Mouse (Mus musculus): Measurements from ENCODE around the gene Hist1h4d. TPM values are rescaled to one million over a fixed set of nuclear protein-coding genes. Genes with fewer than 3 reads are reported as not detected.
"Not testable (repeated sequence)": the region's sequence is repeated elsewhere in the genome, so short reads cannot be mapped to it uniquely, and the experiment has no call there.

The Hist1h4d gene
- total RNA-seq, 2 experiments from 2014 or later, result 302 to 338 TPM

- no peak for DNase-seq (ENCODE audit: low spot score in 2 of 2)
These were observed 9.0 kb upstream of the Hist1h4d start for GRCm38 (mm10) chr13:23572218-23573033.

DNA sequence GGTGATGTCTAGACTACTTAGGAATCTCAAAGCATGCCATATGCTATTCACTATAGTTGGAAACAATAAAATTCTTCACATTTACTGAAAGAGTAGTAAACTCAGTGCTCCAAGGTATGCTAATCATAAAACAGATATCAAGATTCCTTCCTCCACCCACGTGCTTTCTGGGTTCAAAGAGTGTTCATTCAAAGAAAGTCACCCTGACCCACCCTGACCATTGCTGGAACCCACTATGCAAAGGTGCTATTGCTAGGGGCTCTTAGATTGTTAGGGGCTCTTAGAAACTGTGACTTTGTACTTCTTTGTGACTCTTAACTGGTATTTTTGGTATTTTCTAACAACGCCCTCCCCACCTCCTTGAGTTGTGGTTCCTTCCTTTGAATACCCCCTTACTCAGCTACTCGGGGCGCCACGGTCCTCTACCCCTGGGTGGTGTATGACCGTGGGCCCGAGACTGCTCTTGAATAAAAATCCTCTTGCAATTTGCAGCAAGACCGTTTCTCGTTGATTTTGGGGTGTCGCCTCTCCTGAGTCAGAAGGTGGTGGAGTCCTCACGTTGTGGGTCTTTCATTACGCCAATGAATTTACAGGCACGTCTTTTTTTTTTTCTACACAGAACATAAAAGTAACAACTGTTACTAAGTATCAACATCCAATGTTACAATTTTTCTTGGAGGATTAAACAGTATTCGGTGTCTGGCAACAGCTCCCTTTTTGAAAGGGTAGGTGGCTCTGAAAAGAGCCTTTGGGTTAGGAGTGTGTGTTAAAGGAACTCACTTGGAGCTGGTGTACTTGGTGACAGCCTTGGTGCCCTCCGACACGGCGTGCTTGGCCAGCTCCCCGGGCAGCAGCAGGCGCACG lies 8.1 kb upstream of the Hist1h4d start:
- not testable (repeated sequence) for DNase-seq (ENCODE audit: low spot score in 2 of 2)

GRCm38 (mm10) chr13:23573898-23574524 lies 7.4 kb upstream of the Hist1h4d start, which contains the start of the genes Hist1h2bf and Hist1h2ad:
Hist1h2bf (minus strand) TSS chr13:23574196.
Hist1h2ad (plus strand) TSS chr13:23574381.
- DNase-seq (ENCODE audit: low spot score in 2 of 2), result peak; percentile 67 to 87

DNA sequence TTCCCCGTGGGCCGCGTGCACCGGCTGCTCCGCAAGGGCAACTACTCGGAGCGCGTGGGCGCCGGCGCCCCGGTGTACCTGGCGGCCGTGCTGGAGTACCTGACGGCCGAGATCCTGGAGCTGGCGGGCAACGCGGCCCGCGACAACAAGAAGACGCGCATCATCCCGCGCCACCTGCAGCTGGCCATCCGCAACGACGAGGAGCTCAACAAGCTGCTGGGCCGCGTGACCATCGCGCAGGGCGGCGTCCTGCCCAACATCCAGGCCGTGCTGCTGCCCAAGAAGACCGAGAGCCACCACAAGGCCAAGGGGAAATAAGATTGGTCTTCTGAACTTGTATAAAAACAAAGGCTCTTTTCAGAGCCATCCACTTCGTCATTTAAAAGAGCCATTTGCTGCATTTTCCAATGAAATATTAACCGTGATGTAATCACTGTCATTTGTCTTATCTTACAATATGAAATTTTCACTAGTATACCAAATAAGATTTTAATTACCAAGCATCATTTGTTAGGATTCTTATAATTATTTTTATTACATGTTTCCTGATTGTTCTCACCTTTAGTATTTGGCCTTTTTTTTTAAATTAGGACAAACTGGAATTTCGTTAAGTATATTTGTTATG lies 6.7 kb upstream of the Hist1h4d start:
- not testable (repeated sequence) for DNase-seq (ENCODE audit: low spot score in 2 of 2)

DNA sequence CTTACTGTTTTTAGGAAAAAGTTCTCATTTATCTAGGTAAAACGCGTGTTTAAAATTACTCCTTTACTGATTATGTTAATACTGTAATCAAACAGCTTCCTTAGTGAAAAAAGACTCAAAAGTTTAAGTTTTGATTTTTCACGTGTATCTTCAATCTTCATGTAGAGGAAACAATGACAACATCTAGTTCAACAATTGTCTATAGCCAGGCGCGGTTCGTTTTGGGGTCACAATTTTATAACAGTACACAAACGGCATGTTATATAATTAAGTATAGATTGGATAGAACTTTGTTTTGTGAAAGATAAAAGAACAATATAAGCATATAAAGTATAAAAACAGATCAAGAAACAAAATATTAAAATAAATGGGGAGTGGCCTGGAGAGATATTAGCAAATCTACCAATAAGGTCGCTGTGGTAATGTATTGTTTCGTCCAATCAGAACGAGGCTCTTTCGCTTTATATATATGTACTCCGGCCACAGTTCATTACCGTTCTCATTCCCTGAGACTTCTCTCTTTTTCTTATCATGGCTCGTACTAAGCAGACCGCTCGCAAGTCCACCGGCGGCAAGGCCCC lies 6.0 kb upstream of the Hist1h4d start, which contains the start of gene Hist1h3d:
Gene Hist1h3d (plus strand): TSS at position 493 of the 581 bp plus-strand sequence.
- DNase-seq (ENCODE audit: low spot score in 2 of 2), result peak in 1 of 2 experiments; percentile 39

DNA sequence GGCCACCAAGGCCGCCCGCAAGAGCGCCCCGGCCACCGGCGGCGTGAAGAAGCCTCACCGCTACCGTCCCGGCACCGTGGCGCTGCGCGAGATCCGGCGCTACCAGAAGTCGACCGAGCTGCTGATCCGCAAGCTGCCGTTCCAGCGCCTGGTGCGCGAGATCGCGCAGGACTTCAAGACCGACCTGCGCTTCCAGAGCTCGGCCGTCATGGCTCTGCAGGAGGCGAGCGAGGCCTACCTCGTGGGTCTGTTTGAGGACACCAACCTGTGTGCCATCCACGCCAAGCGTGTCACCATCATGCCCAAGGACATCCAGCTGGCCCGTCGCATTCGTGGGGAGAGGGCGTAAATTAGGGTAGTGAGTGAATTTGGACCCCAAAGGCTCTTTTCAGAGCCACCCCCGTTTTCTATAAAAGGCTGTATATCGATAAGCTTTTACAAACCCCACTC lies 5.5 kb upstream of the Hist1h4d start:
- not testable (repeated sequence) for DNase-seq (ENCODE audit: low spot score in 2 of 2)

GRCm38 (mm10) chr13:23576351-23576881 lies 5.0 kb upstream of the Hist1h4d start:
- DNase-seq (ENCODE audit: low spot score in 2 of 2), result no peak

DNA sequence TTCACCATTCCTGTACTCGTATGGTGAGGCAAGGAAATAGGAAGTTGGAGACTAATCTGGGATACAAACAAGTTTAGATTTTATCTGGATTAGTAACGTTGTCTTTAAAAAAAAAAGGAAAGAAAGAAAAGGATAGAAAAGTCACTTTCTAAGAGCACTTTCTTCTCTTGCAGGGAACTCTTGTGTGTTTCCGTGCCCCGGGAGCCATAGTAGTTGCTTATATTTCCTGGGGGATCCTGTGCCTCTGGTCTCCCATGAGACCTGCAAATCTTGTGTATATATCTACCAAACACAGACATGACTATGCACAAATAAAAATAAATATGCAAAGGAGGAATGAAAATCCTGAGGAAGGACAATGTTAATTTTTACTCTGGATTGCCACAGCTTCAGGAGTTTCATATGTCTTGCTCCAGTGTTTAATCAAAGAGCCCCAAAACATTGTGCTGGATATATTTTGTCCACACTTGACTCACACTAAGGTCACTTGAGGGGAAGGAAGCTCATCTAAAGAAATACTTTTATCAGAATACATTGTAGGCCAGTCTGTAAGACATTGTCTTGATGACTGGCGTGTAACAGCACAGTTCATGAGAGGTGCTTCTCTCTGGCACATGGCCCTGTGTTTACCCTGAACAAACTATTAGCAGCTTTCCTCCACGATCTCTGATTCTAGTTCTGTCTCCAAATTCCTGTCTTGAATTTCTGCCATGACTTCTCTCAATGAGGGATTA lies 4.3 kb upstream of the Hist1h4d start:
- DNase-seq (ENCODE audit: low spot score in 2 of 2), result no peak

GRCm38 (mm10) chr13:23577835-23578234 lies 3.6 kb upstream of the Hist1h4d start:
- no peak for DNase-seq (ENCODE audit: low spot score in 2 of 2)

GRCm38 (mm10) chr13:23582219-23583056 lies 1.0 kb downstream of the Hist1h4d start:
- DNase-seq (ENCODE audit: low spot score in 2 of 2), result no peak

DNA sequence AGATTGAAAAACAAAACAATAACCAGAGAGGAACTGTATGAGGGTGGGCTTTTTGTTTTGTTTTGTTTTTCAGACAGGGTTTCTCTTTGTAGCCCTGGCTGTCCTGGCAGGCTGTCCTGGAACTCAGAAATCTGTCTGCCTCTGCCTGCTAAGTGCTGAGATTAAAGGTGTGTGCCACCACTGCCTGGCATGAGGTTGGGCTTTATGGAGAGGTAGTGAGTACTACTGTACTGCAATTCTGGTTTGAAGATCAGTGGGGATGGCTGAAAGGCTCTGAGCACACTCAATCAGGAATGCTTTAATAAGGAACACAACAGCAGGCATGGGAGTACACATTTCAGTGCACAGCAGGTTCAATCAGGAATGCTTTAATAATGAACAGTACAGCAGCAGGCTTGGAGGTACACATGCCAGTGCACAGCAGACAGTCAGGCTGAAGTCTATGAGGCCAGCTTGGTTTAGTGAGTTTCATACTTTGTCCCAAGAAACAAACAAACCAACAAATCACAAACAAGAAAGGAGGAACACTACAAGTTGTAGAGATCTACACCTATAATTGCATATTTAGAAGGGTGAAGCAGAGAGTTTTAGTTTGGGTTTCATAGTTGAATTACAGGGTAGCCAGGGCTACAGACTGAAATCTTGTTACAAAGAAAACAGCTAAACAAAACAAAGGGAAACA lies 2.1 kb downstream of the Hist1h4d start:
- DNase-seq (ENCODE audit: low spot score in 2 of 2), result no peak

- no peak for DNase-seq (ENCODE audit: low spot score in 2 of 2)
These were observed 2.9 kb downstream of the Hist1h4d start for GRCm38 (mm10) chr13:23584331-23584730.

- DNase-seq (ENCODE audit: low spot score in 2 of 2), result peak in 1 of 2 experiments; percentile 73
These were observed 3.6 kb downstream of the Hist1h4d start for GRCm38 (mm10) chr13:23585029-23585441.

- peak in 1 of 2 experiments; percentile 51 for DNase-seq (ENCODE audit: low spot score in 2 of 2)
These were observed 4.2 kb downstream of the Hist1h4d start for GRCm38 (mm10) chr13:23585442-23586098.

- DNase-seq (ENCODE audit: low spot score in 2 of 2), result no peak
These were observed 4.9 kb downstream of the Hist1h4d start for GRCm38 (mm10) chr13:23586099-23586939.

- DNase-seq (ENCODE audit: low spot score in 2 of 2), result no peak
These were observed 5.5 kb downstream of the Hist1h4d start for GRCm38 (mm10) chr13:23586940-23587225.

DNA sequence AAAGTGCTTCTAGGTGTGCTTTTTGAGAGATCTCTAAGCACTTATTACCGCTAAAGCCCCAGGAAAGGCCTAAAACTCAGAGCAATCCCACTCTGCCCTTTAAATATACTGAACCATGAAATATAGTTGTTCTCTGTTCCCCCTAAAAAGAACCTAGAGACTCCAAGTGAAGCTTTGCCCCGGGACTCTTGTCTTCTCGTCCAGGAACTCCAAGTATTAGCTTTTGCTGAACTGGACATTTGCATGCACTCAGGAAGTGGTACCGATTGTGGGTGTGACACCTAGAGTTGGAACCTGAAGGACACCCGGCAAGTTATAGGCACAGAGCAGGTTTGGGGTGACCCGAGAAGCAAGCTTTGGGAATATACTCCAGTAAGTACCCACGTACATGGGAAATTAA lies 9.8 kb downstream of the Hist1h4d start:
- no peak for DNase-seq (ENCODE audit: low spot score in 2 of 2)

Measured in gastrocnemius, postnatal 4 days (tissue).